Mouse (Mus musculus) liver, adult (tissue): Measurements from ENCODE around the gene Etfa.

Experiments used
- GATA4 ChIP-seq: IDR thresholded peaks from 2 replicates; pipeline ENCODE4 v1.6.1; 2014; ENCODE audit warnings: mild to moderate bottlenecking, low read length; ENCODE audit not compliant: insufficient replicate concordance

Etfa gene

GRCm38 (mm10) chr9:55451426-55451825 lies 60.6 kb downstream of the Etfa start:
- no peak for TF ChIP-seq GATA4

DNA sequence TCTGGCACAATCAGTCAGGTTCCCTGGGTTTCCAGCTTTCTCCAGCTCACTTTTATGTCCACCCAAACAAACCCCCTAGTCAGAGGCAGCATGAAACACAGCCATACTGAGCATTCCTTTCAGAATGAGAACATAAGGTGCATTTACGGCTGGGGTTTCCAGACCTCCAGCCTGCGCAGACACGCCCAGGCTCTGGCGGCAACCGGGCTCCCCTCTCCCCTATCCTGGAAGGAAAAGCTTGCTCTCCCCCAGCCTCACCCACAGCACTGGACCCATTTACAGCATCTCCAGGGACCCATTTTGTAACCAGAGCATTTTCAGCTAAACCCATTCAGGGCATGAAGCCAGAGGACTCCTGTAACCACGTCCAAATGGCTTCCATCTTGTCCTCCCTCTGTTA lies 62.0 kb downstream of the Etfa start:
- no peak for TF ChIP-seq GATA4

DNA sequence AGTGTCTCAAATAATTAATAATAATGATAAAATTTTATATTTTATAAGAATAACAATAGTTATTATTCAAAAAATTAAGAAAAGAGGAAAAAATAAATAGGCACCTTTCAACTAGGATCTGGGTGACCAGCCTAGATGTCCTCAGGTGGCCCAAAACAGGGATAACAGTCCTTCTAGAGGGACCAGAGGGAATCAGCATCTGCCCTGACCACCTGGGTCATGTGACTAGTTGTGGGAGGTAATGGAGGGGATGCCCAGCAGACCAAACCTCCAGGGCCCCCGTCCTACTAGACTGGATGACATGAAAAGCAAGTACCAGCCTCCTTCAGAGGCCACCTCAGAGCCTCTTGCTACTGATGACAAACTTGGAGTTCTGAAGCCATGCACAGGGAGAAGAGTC lies 62.9 kb downstream of the Etfa start:
- TF ChIP-seq GATA4 = no peak

DNA sequence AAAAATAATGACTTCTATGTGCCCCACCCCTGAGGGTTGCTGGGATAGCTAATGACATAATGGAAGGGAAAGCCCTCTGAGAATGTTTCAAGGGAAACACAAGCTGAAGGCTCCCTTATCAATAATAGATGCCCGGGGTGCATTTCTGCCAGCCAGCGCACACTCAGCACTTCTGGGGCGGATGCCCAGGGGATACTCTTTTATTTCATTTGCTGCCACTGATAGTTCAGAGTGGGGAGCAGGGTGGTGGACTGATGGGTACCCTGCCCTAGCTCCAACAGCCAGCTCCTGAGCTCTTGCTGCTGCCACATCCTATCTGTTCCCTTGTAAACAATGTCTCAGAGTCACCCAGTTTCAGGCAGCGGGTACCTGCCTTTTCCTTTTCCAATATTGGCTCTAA lies 64.5 kb downstream of the Etfa start:
- TF ChIP-seq GATA4 = no peak

GRCm38 (mm10) chr9:55439206-55439780 lies 72.8 kb downstream of the Etfa start:
- no peak for TF ChIP-seq GATA4

DNA sequence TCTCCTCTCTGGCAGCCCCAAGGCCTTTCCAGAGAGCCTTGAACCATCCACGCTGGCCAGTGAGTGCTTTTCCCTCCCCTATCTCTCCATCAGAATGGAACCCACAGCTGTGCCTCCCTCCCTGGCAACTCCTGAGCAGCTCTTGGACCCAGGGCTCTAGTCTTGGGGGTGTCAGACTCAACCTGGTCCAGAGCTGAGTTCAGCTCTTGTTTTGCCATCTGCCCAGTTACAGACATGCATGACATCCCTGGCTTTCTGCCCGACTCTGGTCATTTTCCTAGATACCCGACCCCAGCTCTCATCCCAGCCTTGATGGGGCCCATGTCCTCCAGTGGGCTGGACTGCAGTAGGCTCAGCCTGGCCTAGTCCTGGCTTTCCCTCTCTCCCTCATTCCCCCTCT lies 73.6 kb downstream of the Etfa start:
- TF ChIP-seq GATA4 = no peak

GRCm38 (mm10) chr9:55433875-55434274 lies 78.2 kb downstream of the Etfa start:
- no peak for TF ChIP-seq GATA4

GRCm38 (mm10) chr9:55432306-55433289 lies 79.4 kb downstream of the Etfa start:
- TF ChIP-seq GATA4 = no peak

GRCm38 (mm10) chr9:55430133-55430532 lies 81.9 kb downstream of the Etfa start:
- no peak for TF ChIP-seq GATA4

DNA sequence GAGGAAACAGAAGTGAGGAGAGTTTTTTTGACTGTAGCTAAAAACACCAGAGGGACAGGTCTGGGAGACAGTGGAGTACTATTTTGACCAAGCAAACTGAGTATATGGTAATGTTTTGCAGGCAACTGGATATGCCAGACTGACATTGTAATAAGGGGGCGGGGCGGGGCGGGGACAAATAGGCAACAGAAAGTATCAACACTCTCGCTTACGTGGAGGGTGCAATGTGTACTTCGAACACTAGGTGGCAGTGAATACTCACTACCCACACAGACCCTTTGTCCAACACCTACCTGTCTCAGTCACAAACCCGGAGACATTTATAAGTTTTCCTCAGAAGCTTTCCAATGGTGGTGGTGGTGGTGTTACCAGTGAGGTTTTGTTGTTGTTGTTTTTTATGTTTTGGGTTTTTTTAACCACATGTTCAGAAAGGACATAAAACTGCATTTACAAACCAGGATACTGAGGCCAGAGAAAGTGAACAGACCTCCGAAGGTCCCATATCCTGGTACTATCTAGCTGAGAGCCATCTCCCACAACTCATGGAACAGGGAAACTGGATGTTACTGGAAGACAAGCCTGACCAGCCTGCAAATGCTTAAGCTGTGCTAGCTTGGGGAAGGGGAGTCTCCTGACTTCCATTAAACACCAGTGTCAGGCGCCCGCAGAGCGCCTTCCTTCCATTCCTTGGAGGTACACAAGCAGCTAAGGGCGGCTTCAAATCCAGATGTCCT lies 82.6 kb downstream of the Etfa start:
- no peak for TF ChIP-seq GATA4

- no peak for TF ChIP-seq GATA4
Observed at GRCm38 (mm10) chr9:55425271-55425810, 86.7 kb downstream of the Etfa start.

DNA sequence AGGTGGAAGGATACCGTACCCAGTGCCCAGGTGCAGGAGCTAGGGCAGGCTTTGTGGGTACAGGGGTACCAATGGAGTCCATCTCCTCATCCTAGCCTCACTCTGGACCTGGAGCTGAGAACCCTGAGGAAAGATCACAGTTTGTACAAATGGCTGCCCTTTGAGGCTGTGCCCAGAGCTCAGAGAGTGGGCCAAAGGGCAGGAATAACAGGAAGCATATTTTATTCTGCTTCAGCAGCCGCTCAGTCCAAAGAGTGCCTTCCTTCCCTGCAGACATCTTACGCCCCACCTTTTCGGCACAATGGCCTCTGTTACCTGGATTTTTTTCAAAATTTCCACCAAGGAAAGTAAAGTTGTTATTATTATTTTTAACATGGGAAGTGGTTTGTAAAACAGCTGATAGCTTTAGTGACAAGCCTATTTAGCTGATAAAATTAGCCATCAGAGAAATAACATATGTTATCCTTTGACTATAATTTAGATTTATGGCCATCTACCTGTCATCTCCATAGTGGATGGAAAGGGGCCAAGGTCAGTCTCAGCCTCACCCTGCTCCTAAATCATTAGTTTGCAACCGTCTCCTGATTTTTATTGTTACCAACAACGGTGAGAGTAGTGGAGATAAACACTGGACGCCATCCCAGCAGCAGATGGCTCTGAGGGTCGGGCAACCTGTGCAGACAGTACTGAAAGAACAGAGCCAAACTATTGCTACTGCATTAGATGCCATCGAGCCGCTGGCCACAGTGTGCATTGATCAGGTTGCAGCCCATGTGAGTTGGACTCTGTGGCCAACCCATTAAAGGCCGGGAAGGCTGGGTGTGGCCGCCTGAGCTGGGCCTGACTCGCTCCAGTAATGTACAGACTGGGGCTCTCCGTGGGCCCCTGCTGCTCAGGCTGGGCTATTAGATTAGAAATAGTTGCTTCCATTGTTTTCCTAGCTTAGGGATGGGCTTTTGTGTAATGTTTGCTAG lies 88.3 kb downstream of the Etfa start:
- TF ChIP-seq GATA4 = no peak

DNA sequence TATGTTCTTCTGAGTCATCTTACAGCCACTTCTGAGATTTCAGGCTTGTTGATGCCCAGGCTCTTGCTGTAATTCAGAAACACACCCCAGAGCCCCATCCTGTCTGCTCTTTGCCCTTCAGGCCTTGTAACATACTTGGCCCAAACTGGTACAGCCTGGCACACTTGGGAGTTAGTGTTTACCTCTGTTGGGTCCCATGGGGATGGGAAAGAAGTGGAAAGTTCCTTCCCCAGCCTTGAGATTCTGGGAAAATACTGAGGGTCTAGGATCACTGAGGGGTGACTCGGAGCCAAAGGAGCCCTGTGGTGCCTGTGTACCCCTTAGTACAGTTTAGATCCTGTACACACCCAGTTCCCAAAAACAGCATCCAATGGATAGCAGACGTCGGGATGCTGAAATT lies 90.3 kb downstream of the Etfa start:
- no peak for TF ChIP-seq GATA4

DNA sequence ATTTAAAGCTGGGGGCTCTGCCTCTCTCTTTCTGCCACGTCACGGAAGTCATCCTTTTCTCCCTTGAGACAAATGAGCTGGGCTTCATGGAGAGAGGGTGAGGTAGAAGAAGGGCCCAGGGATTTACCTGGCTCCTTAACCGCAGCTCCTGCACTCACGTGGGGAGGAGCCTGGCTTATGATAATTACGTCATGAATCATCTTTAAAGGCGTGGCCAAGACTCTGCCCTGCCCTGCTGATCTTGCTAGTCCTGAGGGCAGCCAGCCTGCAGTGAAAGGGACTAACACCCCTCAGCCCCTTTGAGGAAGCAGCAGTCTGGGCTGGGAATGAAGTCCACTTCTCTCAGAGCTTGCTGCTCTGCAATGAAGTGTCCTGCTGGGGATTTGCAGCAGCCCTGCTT lies 100.9 kb downstream of the Etfa start:
- TF ChIP-seq GATA4 = no peak

DNA sequence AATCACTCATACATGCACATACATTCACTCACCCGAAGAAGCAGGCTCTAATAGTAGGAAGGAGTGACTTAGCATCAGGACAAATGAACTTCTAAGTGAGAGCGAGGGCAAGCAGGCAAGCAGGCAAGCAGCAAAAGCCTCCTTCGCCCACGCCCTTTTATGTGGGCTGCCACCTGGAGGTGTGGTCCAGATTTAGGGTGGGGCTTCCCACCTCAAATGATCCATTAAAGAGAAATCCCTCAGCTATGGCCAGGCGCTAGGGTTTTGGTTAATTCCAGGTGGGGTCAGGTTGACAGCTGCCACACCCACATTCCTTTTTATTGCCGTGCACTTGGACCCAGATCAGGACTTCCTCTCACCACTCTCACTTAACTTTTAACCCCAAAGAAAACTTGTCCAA lies 101.6 kb downstream of the Etfa start:
- TF ChIP-seq GATA4 = no peak

DNA sequence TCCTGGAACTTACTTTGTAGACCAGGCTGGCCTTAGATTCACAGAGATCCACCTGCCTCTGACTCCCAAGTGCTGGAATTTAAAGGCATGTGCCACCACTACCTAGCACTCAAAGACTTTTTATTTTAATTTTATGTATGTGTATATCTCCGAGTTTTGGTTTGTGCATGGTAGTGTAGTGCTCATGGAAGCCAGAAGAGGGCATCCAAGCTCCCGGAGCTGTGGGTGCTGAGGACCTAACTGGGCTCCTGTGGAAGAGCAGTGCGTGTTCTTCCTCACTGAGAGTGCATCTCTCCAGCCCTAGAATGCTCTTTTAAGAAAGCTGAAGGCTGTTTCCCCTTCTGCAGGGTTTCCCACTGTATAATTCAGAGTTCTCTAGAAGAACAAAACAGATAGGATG lies 102.2 kb downstream of the Etfa start:
- no peak for TF ChIP-seq GATA4
